Mouse (Mus musculus) liver, adult 2 months (tissue): ENCODE measurements around the gene Hnrnpul2.

Experiments
- CTCF ChIP-seq: fragments of 200-500 bp; IDR thresholded peaks from 2 replicates; pipeline ENCODE4 v1.5.1; 2011; ENCODE audit warnings: low read depth, low read length, control low read depth
- POLR2A ChIP-seq: fragments of 200-500 bp; IDR thresholded peaks from 2 replicates; pipeline ENCODE4 v1.6.1; 2011; ENCODE audit warnings: low read length, control low read depth; ENCODE audit not compliant: insufficient read depth; ENCODE audit errors: extremely low read depth

- TF ChIP-seq POLR2A = no peak
- no peak for TF ChIP-seq CTCF
These were observed 9.8 kb downstream of the Hnrnpul2 start, which contains the start of gene AC129217.1 for GRCm38 (mm10) chr19:8829660-8830059.
